Mouse (Mus musculus) skeletal muscle tissue, adult 2 months (tissue): Measurements from ENCODE around the gene Tor4a.
A peak's percentile ranks its signal among the peaks of the same experiment; 100 is the strongest.

ENCODE experiments used
- DNase-seq: peaks from one replicate; pipeline ENCODE4 v3.0.0-alpha.2; 2012; ENCODE audit warnings: low read depth, low spot score

The Tor4a gene

DNA sequence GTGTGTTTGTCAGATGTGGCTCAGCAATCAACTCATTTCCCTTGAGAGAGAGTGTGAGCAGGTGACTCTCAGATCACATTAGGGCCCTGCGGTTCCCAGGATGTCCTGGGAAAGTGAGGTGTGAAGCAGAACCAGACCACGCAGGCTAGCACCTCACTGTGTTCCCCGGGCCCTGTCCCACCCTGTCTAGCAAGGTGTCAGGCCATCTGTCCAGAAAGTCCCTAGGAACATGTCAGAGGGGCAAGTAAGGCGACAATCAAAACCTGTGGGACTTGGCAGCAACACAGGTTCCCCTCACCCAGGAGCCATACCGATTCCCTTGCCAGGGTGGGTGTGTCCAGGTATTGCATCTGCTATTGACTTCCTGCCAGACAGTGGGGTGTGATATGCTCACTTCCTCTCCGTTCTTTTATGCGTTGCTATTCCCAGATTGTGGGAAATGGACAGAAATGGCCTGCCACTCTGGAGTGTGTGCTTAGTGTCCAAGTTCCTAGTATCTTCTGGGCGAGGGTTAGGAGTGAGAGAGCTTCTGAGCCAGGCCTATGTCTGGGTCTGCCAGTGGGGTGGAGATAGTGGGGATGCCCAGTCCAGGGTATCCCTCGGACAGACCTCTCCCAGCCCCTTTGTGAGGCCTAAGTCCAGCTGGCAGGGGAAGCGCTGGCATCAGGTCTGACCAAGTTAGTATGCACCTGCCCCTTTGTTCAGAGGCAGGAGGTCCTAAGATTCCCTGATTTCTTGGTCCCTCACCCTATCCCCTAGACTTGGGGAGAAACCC lies 26.2 kb downstream of the Tor4a start:
- DNase-seq, result no peak

GRCm38 (mm10) chr2:25169778-25170177 lies 26.9 kb downstream of the Tor4a start:
- no peak for DNase-seq

GRCm38 (mm10) chr2:25168665-25168978 lies 28.1 kb downstream of the Tor4a start:
- no peak for DNase-seq

DNA sequence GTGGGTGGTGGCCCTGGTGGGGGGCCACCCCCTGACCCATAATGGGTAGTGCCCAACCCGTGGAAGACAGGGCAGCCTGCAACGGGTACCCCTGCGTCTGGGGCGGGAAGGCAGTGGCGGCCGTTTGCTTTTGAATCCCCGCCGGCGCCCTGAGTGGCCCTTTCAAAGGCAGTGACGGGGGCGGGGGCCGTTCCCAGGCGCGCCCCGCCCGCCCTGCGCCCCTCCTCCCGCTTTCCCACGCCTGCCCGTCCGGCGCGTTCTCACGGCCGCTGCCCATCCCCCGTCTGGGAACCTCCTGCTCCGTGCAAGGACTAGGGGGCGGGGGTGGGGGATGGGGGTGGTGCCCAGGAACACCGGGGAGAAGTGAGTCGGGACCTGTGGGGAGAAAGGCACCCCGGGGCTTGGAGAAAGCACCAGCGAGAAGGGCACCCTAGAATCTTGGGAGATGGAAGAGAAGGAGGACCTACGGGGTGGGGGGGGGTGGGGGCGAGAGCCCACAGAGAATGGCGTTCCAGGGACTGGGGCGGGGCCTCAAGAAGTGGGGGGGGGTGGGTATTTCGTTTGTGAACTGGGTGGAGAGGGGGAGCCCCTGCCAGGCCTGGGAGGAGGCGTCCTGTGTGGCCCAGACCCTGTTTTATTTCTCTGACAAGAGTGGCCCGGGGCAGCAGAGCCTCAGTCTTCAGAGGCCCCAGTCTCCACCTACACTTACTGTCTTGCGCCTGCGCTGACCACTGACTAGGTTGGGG lies 28.6 kb downstream of the Tor4a start:
- no peak for DNase-seq

DNA sequence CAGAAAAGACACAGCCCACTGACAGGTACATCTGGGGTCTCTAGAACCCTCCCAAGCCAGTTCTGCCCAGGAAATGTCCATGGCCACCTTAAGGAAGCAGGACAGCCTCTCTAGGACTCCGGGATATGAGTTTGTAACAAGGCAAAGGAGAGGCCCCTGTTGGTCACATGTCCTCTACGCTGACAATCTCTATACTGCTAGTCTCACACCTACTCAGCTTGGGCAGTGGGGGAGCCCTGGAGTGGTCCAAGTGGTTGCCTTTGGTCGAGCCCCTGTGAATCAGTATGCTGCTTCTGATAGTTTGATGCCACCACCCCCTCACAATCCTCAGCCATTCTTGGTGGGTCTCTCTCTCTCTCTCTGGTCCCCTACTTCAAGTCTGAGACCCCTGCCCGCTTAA lies 29.2 kb downstream of the Tor4a start:
- no peak for DNase-seq

- no peak for DNase-seq
These were observed 39.0 kb downstream of the Tor4a start for GRCm38 (mm10) chr2:25157655-25158054.

GRCm38 (mm10) chr2:25156990-25157389 lies 39.7 kb downstream of the Tor4a start:
- DNase-seq, result no peak

DNA sequence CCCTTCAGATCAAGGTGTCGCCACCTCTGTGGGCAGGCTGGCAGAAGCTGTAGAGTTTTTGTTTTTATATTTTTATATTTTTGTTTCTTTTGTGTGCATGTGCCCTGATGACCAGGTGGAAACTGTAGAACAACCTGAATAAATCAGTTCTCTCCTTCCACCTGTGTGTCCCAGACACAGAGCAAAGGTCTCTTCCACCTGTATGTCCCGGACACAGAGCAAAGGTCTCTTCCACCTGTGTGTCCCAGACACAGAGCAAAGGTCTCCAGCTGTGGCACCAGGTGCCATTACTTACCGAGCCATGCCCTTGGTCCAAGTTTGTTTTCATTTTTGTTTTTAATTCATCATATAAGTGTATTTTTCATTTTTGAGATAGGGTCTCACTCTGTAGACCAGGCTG lies 40.5 kb downstream of the Tor4a start:
- DNase-seq, result no peak

- peak; percentile 73 for DNase-seq
These were observed 45.3 kb downstream of the Tor4a start for GRCm38 (mm10) chr2:25151280-25151956.

DNA sequence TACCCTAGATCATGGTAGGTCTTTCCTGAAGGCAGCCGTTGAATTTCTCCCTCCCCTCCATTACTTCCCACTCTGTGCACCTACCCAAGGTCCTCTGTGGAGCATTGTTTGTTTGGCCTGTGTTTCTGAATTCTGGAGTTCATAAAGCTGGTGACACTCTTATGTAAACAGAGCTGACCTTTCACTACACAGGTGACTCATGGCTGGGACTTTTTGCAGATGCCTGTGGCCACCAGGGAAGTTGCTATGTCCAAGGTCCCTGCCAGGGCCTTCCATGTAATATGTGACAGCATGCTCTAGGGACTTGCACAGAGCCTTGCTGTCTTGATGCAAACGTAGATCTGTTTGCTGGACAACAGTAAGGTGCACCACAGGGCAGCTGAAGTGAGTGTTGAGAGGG lies 47.0 kb downstream of the Tor4a start:
- DNase-seq, result no peak

GRCm38 (mm10) chr2:25147892-25148291 lies 48.8 kb downstream of the Tor4a start:
- DNase-seq, result no peak

DNA sequence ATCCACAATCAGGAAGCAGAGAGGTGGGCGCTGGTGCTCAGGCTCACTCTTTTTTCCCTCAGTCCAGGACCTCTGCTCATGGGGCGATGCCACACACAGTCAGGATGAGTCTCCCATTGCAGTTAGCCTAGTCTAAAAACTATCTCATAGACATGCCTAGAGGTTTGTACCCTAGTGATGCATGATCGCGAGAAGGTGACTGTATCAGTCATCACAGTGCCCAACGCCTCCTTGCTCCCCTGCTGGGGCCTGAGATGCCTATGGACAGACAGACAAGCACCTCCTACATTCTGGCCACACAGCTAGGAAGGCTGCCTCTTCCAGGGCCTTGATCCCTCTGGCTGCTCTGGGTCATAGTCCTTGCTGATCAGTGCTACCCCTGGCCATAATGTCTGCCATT lies 49.3 kb downstream of the Tor4a start:
- DNase-seq, result no peak

DNA sequence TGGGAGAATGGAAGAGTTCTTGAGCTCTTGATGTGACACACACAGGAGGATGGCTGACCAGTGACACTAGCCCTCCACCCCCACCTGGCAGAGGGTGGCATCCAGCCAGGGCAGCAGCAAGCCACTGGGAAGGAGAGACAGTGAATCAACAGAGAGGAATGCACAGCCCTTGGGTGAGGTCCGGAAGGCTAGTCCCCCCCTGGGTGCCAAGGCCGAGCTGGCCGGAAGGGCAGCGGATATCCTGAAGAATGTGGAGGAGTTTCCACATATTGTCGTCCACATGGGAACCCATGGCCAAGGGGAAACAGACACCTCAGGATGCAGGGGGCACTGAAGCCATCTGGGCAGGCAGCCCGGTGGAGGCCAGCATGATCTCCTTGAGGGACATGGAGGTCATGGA lies 51.3 kb downstream of the Tor4a start:
- peak; percentile 36 for DNase-seq
